Mouse (Mus musculus) MEL (cell line): Measurements from ENCODE around the gene Radil. TPM values are rescaled to one million over a fixed set of nuclear protein-coding genes. Genes with fewer than 3 reads are reported as not detected.

Experiments used
- DNase-seq: peaks from one replicate; pipeline ENCODE4 v3.0.0; 2011; ENCODE audit warnings: low read depth, low spot score
- H3K27ac ChIP-seq: 2 replicates; pipeline ENCODE4 v1.5.1; 2012; ENCODE audit warnings: low read depth, mild to moderate bottlenecking, control low read depth, low read length, moderate library complexity; ENCODE audit not compliant: control insufficient read depth
- H3K27me3 ChIP-seq, 2 experiments: fragments of 150-350 bp in 1 of 2; sonication (generic) in 1 of 2; 2 replicates each; pipeline ENCODE4 v1.6.1; 2012; ENCODE audit warnings: low read length in 2 of 2, mild to moderate bottlenecking in 2 of 2, improper control_type of control experiment in 1 of 2, moderate library complexity in 1 of 2; ENCODE audit not compliant: insufficient read depth in 2 of 2, control insufficient read depth in 1 of 2
- H3K36me3 ChIP-seq, 2 experiments: 2 replicates each; pipeline ENCODE4 v1.6.1; 2012 to 2014; ENCODE audit warnings: low read length in 2 of 2, improper control_type of control experiment in 1 of 2, inconsistent platforms in 1 of 2, mild to moderate bottlenecking in 1 of 2; ENCODE audit not compliant: insufficient read depth in 2 of 2, control insufficient read depth in 1 of 2
- H3K4me1 ChIP-seq, 2 experiments: fragments of 150-350 bp in 1 of 2; sonication (generic) in 1 of 2; 2 replicates each; pipeline ENCODE4 v1.6.1; 2012; ENCODE audit warnings: low read length in 2 of 2, improper control_type of control experiment in 1 of 2, mild to moderate bottlenecking in 1 of 2; ENCODE audit not compliant: insufficient read depth in 2 of 2, control insufficient read depth in 1 of 2
- H3K4me3 ChIP-seq, 2 experiments: fragments of 150-350 bp in 1 of 2; sonication (generic) in 1 of 2; 2 replicates each; pipeline ENCODE4 v1.5.1; 2012; ENCODE audit warnings: low read depth in 2 of 2, low read length in 2 of 2, mild to moderate bottlenecking in 2 of 2, moderate library complexity in 2 of 2, control low read depth in 1 of 2, improper control_type of control experiment in 1 of 2; ENCODE audit not compliant: control insufficient read depth in 1 of 2, insufficient read depth in 1 of 2
- H3K79me2 ChIP-seq: 2 replicates; pipeline ENCODE4 v1.6.1; 2012; ENCODE audit warnings: mild to moderate bottlenecking, low read length, moderate library complexity; ENCODE audit not compliant: control insufficient read depth, poor library complexity, insufficient read depth
- H3K9ac ChIP-seq: 2 replicates; pipeline ENCODE4 v1.6.1; 2012; ENCODE audit warnings: low read depth, mild to moderate bottlenecking, control low read depth, low read length, moderate library complexity; ENCODE audit not compliant: control insufficient read depth, poor library complexity, severe bottlenecking
- H3K9me3 ChIP-seq: fragments of 150-350 bp; sonication (generic); replicated peaks from 2 replicates; pipeline ENCODE4 v1.6.1; 2012; ENCODE audit warnings: mild to moderate bottlenecking, low read length, improper control_type of control experiment, moderate library complexity; ENCODE audit not compliant: insufficient read depth
- BHLHE40 ChIP-seq: IDR thresholded peaks from 2 replicates; pipeline ENCODE4 v1.6.1; 2012; ENCODE audit warnings: low read depth, mild to moderate bottlenecking, inconsistent platforms, low read length, improper control_type of control experiment, borderline replicate concordance
- CHD2 ChIP-seq: IDR thresholded peaks from 2 replicates; pipeline ENCODE4 v1.6.1; 2011; ENCODE audit warnings: low read length, improper control_type of control experiment
- CTCF ChIP-seq, 3 experiments: IDR thresholded peaks in 2 of 3; conservative IDR thresholded peaks in 1 of 3; 2 replicates each; pipeline ENCODE4 v1.5.1; 2011 to 2012; ENCODE audit warnings: low read length in 3 of 3, low read depth in 2 of 3, mild to moderate bottlenecking in 2 of 3, improper control_type of control experiment in 1 of 3, inconsistent platforms in 1 of 3, mixed read lengths in 1 of 3, moderate library complexity in 1 of 3; ENCODE audit not compliant: control insufficient read depth in 1 of 3, insufficient read depth in 1 of 3, poor library complexity in 1 of 3, severe bottlenecking in 1 of 3
- EP300 ChIP-seq, 2 experiments: IDR thresholded peaks; 2 replicates each; pipeline ENCODE4 v1.6.1; 2011; ENCODE audit warnings: improper control_type of control experiment in 2 of 2, low read length in 2 of 2, low read depth in 1 of 2, mild to moderate bottlenecking in 1 of 2
- ETS1 ChIP-seq: IDR thresholded peaks from 2 replicates; pipeline ENCODE4 v1.6.1; 2012; ENCODE audit warnings: low read depth, mild to moderate bottlenecking, inconsistent platforms, low read length, improper control_type of control experiment, moderate library complexity
- JUND ChIP-seq: IDR thresholded peaks from 2 replicates; pipeline ENCODE4 v1.6.1; 2011; ENCODE audit warnings: low read depth, mild to moderate bottlenecking, improper control_type of control experiment, low read length
- MEF2A ChIP-seq: IDR thresholded peaks from 2 replicates; pipeline ENCODE4 v1.6.1; 2014; ENCODE audit warnings: low read depth, mild to moderate bottlenecking, inconsistent platforms, low read length, improper control_type of control experiment; ENCODE audit not compliant: poor library complexity, insufficient replicate concordance, severe bottlenecking; ENCODE audit errors: extremely low read depth
- MYB ChIP-seq: IDR thresholded peaks from 2 replicates; pipeline ENCODE4 v1.6.1; 2011; ENCODE audit warnings: mild to moderate bottlenecking, low read depth, low read length, improper control_type of control experiment
- NELFE ChIP-seq: IDR thresholded peaks from 2 replicates; pipeline ENCODE4 v1.6.1; 2011; ENCODE audit warnings: low read depth, low read length, improper control_type of control experiment
- NRF1 ChIP-seq: IDR thresholded peaks from 2 replicates; pipeline ENCODE4 v1.6.1; 2014; ENCODE audit warnings: low read depth, mild to moderate bottlenecking, inconsistent platforms, low read length, improper control_type of control experiment, moderate library complexity; ENCODE audit not compliant: poor library complexity, insufficient read depth, severe bottlenecking
- POLR2A ChIP-seq, 2 experiments: IDR thresholded peaks; 2 replicates each; pipeline ENCODE4 v1.6.1; 2011 to 2012; ENCODE audit warnings: low read length in 2 of 2, mild to moderate bottlenecking in 2 of 2, control low read depth in 1 of 2, improper control_type of control experiment in 1 of 2, low read depth in 1 of 2, moderate library complexity in 1 of 2; ENCODE audit not compliant: control insufficient read depth in 1 of 2, insufficient read depth in 1 of 2, poor library complexity in 1 of 2
- POLR2AphosphoS2 ChIP-seq: IDR thresholded peaks from 2 replicates; pipeline ENCODE4 v1.6.1; 2011; ENCODE audit warnings: low read length, improper control_type of control experiment
- RCOR1 ChIP-seq: IDR thresholded peaks from 2 replicates; pipeline ENCODE4 v1.6.1; 2012; ENCODE audit warnings: low read depth, mild to moderate bottlenecking, inconsistent platforms, low read length, improper control_type of control experiment
- SIN3A ChIP-seq: IDR thresholded peaks from 2 replicates; pipeline ENCODE4 v1.6.1; 2012; ENCODE audit warnings: low read length, improper control_type of control experiment, inconsistent platforms
- SMC3 ChIP-seq: IDR thresholded peaks from 2 replicates; pipeline ENCODE4 v1.6.1; 2011; ENCODE audit warnings: low read depth, low read length, improper control_type of control experiment
- TAL1 ChIP-seq: IDR thresholded peaks from 2 replicates; pipeline ENCODE4 v1.6.1; 2012; ENCODE audit warnings: mild to moderate bottlenecking, inconsistent platforms, low read length, moderate library complexity, mixed read lengths
- USF1 ChIP-seq: IDR thresholded peaks from 2 replicates; pipeline ENCODE4 v1.6.1; 2014; ENCODE audit warnings: low read depth, mild to moderate bottlenecking, inconsistent platforms, low read length, improper control_type of control experiment, moderate library complexity
- USF2 ChIP-seq, 2 experiments: IDR thresholded peaks; 2 replicates each; pipeline ENCODE4 v1.6.1; 2011 to 2012; ENCODE audit warnings: improper control_type of control experiment in 2 of 2, low read length in 2 of 2, borderline replicate concordance in 1 of 2, inconsistent platforms in 1 of 2, low read depth in 1 of 2, mild to moderate bottlenecking in 1 of 2; ENCODE audit not compliant: insufficient read depth in 1 of 2
- ZC3H11A ChIP-seq: IDR thresholded peaks from 2 replicates; pipeline ENCODE4 v1.6.1; 2012; ENCODE audit warnings: low read depth, mild to moderate bottlenecking, inconsistent platforms, low read length, improper control_type of control experiment
- ZKSCAN1 ChIP-seq: IDR thresholded peaks from 2 replicates; pipeline ENCODE4 v1.6.1; 2012; ENCODE audit warnings: low read depth, mild to moderate bottlenecking, inconsistent platforms, low read length, improper control_type of control experiment, moderate library complexity
- ZNF384 ChIP-seq: IDR thresholded peaks from 2 replicates; pipeline ENCODE4 v1.6.1; 2012; ENCODE audit warnings: low read depth, mild to moderate bottlenecking, inconsistent platforms, low read length, improper control_type of control experiment
- polyA plus RNA-seq, 2 experiments: library from polyadenylated mRNA; stranded (reverse) in 1 of 2; unstranded in 1 of 2; fragments of >175 nt in 1 of 2; fragments of >200 nt in 1 of 2; gene quantifications; 2 replicates each; pipeline versions ENCODE4 v1.2.1 to v1.2.4; 2012; ENCODE audit warnings: low replicate concordance in 2 of 2, low read depth in 1 of 2; ENCODE audit not compliant: insufficient read length in 2 of 2, insufficient read depth in 1 of 2, missing spikeins in 1 of 2
- total RNA-seq: library from RNA; depleted of rRNA; stranded (reverse); fragments of 300-350 nt; gene quantifications from 2 replicates; pipeline ENCODE4 v1.2.3, GENCODE M21; 2012

The Radil gene
- total and polyA plus RNA-seq, 3 experiments, result 0.07 to 0.27 TPM; not detected in 1

DNA sequence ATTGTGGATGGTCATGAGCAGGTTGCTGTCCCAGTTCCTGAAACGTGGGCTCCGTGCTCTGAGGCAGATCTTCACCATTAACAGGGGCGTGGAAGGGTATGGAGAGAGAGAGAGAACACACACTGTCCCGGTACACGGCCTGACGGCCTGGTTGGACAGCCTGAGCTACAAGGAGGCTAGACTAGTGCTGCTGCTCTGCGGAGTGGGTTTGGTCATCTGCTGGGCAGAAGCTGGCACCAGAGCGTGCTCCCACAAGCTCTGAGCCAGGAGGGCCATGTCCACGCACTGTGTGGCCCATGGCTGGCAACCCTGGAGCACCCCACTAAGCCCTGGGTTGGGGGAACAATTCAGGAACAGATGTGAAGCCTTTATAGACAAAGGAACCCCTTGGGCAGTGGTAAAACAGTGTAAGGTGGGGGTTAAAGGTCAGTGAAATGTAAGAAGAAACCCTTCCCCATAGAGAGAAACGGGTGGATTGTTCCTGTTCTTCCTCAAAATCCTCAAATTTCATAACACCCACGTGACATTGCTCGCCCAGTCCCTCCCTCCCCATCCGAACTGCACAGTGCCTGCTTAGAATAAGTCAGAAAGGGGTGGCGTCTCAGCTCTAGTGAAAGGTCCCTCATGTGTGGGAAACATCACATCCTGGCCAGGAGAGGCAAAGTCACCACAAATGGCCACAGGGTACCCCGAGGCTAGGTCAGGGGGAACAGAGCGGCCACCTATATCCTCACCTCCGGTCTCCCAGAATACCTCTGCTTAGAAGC is 91.9 kb downstream of the Radil start:
- no peak overlapping the region for H3K4me3 ChIP-seq
- TF ChIP-seq POLR2A (IDR thresholded peaks at IDR 0.05; ENCODE audit: control insufficient read depth in 1 of 2, insufficient read depth in 1 of 2, low read depth in 1 of 2, low read length in 2 of 2, poor library complexity in 1 of 2) (no peak), NELFE (no peak), MEF2A (no peak), ETS1 (no peak), ZC3H11A (no peak), MYB (no peak), ZKSCAN1 (no peak), POLR2AphosphoS2 (no peak), RCOR1 (no peak), TAL1 (no peak), JUND (no peak)
- no peaks in the 10 kb centered on the region for H3K4me1 ChIP-seq
- no peak overlapping the region for H3K27ac ChIP-seq
- H3K9me3 ChIP-seq, result no peaks in the 10 kb centered on the region
- H3K79me2 ChIP-seq, result no peaks in the 10 kb centered on the region
- DNase-seq, result no peak
- no peak overlapping the region for H3K9ac ChIP-seq
- no peaks in the 10 kb centered on the region for H3K27me3 ChIP-seq
- no peaks in the 10 kb centered on the region for H3K36me3 ChIP-seq

DNA sequence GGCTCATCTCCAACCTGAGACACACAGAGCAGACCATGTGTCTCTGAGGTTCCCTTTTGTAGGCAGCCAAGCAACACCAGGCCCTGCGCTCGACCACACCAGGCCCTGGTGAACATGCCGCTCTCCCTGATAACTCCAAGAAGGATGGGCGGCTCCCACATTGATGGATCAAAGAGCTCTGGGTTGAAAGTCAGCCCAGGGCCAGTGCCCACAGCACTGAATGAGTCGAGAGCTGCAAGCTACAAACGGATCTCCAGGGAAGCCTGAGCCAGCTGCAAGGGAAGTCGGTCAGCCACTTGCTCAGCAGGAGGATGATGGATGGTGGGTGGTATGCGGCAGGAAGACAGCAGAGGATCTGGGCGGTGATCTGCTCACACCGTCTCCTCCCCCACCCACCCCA is 93.6 kb downstream of the Radil start:
- Histone ChIP-seq H3K4me1 (no peaks in the 10 kb centered on the region), H3K27me3 (no peaks in the 10 kb centered on the region), H3K36me3 (no peaks in the 10 kb centered on the region; a peak in 1 of 4 replicates), H3K79me2 (no peaks in the 10 kb centered on the region), H3K9me3 (no peaks in the 10 kb centered on the region), H3K9ac (no peak overlapping the region), H3K27ac (no peak overlapping the region), H3K4me3 (no peak overlapping the region)
- TF ChIP-seq SMC3 (no peak), BHLHE40 (no peak), NELFE (no peak), POLR2A (IDR thresholded peaks at IDR 0.05; ENCODE audit: control insufficient read depth in 1 of 2, insufficient read depth in 1 of 2, low read depth in 1 of 2, low read length in 2 of 2, poor library complexity in 1 of 2) (no peak), EP300 (IDR thresholded peaks at IDR 0.05; ENCODE audit: low read depth in 1 of 2, low read length in 2 of 2) (no peak), SIN3A (no peak), ETS1 (no peak), POLR2AphosphoS2 (no peak), NRF1 (no peak), CTCF (IDR thresholded peaks at IDR 0.05 in 2 of 3, conservative IDR thresholded peaks at IDR 0.05 in 1 of 3; ENCODE audit: control insufficient read depth in 1 of 3, insufficient read depth in 1 of 3, low read depth in 2 of 3, low read length in 3 of 3, poor library complexity in 1 of 3, severe bottlenecking in 1 of 3) (no peak), USF2 (IDR thresholded peaks at IDR 0.05; ENCODE audit: borderline replicate concordance in 1 of 2, insufficient read depth in 1 of 2, low read depth in 1 of 2, low read length in 2 of 2) (no peak), ZNF384 (no peak), CHD2 (no peak), RCOR1 (no peak), USF1 (no peak)
- no peak for DNase-seq
